In genomic region chr10:117899410-117899935, GRCm38 (mm10) we compare ENCODE assay signal across 10 mouse cellular contexts. TPM values are rescaled to one million over a fixed set of nuclear protein-coding genes. Genes with fewer than 3 reads are reported as not detected.
DNase-seq lines count a peak whose midpoint lies in the region; ATAC-seq and TF ChIP-seq lines count a peak whose summit lies in the region.
"Had no signal": no experiment of that assay in that cellular context is flagged by ENCODE, and none has a peak within 500 bp of the region (broad histone marks: within the 10 kb centered on the region; RNA-seq: fewer than 3 reads in every experiment).

No protein-coding gene starts in this region.

- DNase-seq in gastrocnemius, adult 2 months = peak; percentile 22
- no peak for DNase-seq in gastrocnemius, adult 8-10 months (ENCODE audit: low spot score in 2 of 2)
- DNase-seq in liver = peak; percentile 44
- DNase-seq in cerebellum, postnatal 10 days = no peak
- DNase-seq in ovary, adult 18-20 months (ENCODE audit: low spot score) = no peak
- DNase-seq in spleen, postnatal 14 days (ENCODE audit: low spot score in 2 of 2) = no peak
- DNase-seq: cerebellum, postnatal 36 days had no signal

- TF ChIP-seq CTCF in gastrocnemius, adult 2 months (IDR thresholded peaks at IDR 0.05) = no peak

- peak overlapping the region; percentile 34 for H3K4me2 ChIP-seq in heart, embryonic 13.5 days

- H3K4me3 ChIP-seq in gastrocnemius, adult 2 months = peak overlapping the region; percentile 37
- H3K4me3 ChIP-seq in heart, embryonic 13.5 days = no peak overlapping the region

- H3K9ac ChIP-seq in heart, embryonic 13.5 days = no peak overlapping the region

- peak overlapping the region; percentile 61 for H3K27ac ChIP-seq in gastrocnemius, adult 2 months
- no peak overlapping the region for H3K27ac ChIP-seq in heart, embryonic 13.5 days (replicated peaks)
- H3K27ac ChIP-seq: hindbrain, postnatal 0 days had no signal

- H3K27me3 ChIP-seq in heart, embryonic 13.5 days (replicated peaks) = peaks cover 18% of the 10 kb centered on the region

- no peaks in the 10 kb centered on the region for H3K36me3 ChIP-seq in heart, embryonic 13.5 days

- 55% methylated on average over 13 of the region's 13 CpGs for WGBS in heart, embryonic 13.5 days

- intact Hi-C loops in gastrocnemius, adult 2 months (cut with DNase I) = no loop called here

- H3K9me3 ChIP-seq in heart, embryonic 13.5 days = no peaks in the 10 kb centered on the region

- peaks cover 16% of the 10 kb centered on the region for H3K4me1 ChIP-seq in heart, embryonic 13.5 days

- no peak for ATAC-seq in heart, embryonic 13.5 days (ENCODE audit: extremely low read depth, insufficient number of reproducible peaks, low FRiP score, low TSS enrichment)
- 0 out of 2 replicates have a peak, but pooled peaks have one; percentile 33 for ATAC-seq in megakaryocyte-erythroid progenitor cell, adult 5-6 weeks (replicated peaks; ENCODE audit: low FRiP score, low TSS enrichment, poor library complexity, severe bottlenecking)
- ATAC-seq: hindbrain, postnatal 0 days had no signal

RNA-seq across cellular contexts. Expression of gene Rap1b, which starts 53.6 kb away (rescaled TPM):
- 10 to 100 TPM; 18.6 to 26.4 TPM for total RNA-seq in gastrocnemius, adult 2 months (2021)
- total RNA-seq in gastrocnemius, adult 8-10 months (2022) = 10 to 100 TPM; 16.5 to 23.0 (median 19.6) TPM
- 119 and 129 TPM in 2 replicates for polyA plus RNA-seq in heart, embryonic 13.5 days (2015; fragmentation: Nextera tagmentation; extraction: Ambion mirVana)
- total RNA-seq in megakaryocyte-erythroid progenitor cell, adult 5-6 weeks (2014; fragmentation: Nextera tagmentation) = 56.8 and 92.2 TPM in 2 replicates
- total RNA-seq in megakaryocyte-erythroid progenitor cell, adult 5-6 weeks (2017) = 67.4 and 73.2 TPM in 2 replicates

Comparison
In these comparisons a context has a peak if more than half of its experiments do, and no peak if none do; other contexts are left out.
1. DNase-seq: peak in gastrocnemius, adult 2 months (single experiment) and liver (single experiment); none in gastrocnemius, adult 8-10 months (0 of 2), cerebellum, postnatal 10 days (0 of 2), ovary, adult 18-20 months (single experiment) and spleen, postnatal 14 days (0 of 2).